8 mouse cellular contexts compared by ENCODE assay signal in genomic region chr11:22981984-22982757, GRCm38 (mm10). TPM values are rescaled to one million over a fixed set of nuclear protein-coding genes. Genes with fewer than 3 reads are reported as not detected.
DNase-seq lines count a peak whose midpoint lies in the region; ATAC-seq lines count a peak whose summit lies in the region.

Gene Gm28048, minus strand, starts transcription at chr11:22982090.
Gene Commd1, minus strand, starts transcription at chr11:22982382.

- peak within 1 kb of the TSS; percentile 96 for H3K27ac ChIP-seq in embryonic facial prominence, embryonic 14.5 days (replicated peaks; ENCODE audit: low read depth, low read length)
- peak within 1 kb of the TSS; percentile 98 for H3K27ac ChIP-seq in limb, embryonic 15.5 days

- no peaks in the 10 kb centered on the region for H3K27me3 ChIP-seq in embryonic facial prominence, embryonic 14.5 days (replicated peaks; ENCODE audit: control insufficient read depth, insufficient read depth, low read length)
- no peaks in the 10 kb centered on the region for H3K27me3 ChIP-seq in limb, embryonic 15.5 days

- H3K9ac ChIP-seq in embryonic facial prominence, embryonic 14.5 days (ENCODE audit: low read depth, low read length) = peak within 1 kb of the TSS; percentile 82
- H3K9ac ChIP-seq in limb, embryonic 15.5 days = peak within 1 kb of the TSS; percentile 53

- peaks cover 9% of the 10 kb centered on the region for H3K4me1 ChIP-seq in embryonic facial prominence, embryonic 14.5 days (ENCODE audit: control insufficient read depth, insufficient read depth, low read length)
- H3K4me1 ChIP-seq in limb, embryonic 15.5 days = peaks cover 15% of the 10 kb centered on the region

- peak within 1 kb of the TSS; percentile 75 for H3K4me3 ChIP-seq in embryonic facial prominence, embryonic 14.5 days (ENCODE audit: low read depth, low read length)
- peak within 1 kb of the TSS; percentile 72 for H3K4me3 ChIP-seq in limb, embryonic 15.5 days

- peaks cover 13% of the 10 kb centered on the region for H3K36me3 ChIP-seq in embryonic facial prominence, embryonic 14.5 days (ENCODE audit: control insufficient read depth, insufficient read depth, low read length)
- H3K36me3 ChIP-seq in limb, embryonic 15.5 days = peaks cover 17% of the 10 kb centered on the region

- peak; percentile 95 for ATAC-seq in embryonic facial prominence, embryonic 14.5 days (ENCODE audit: low read depth)
- peak; percentile 91 for ATAC-seq in limb, embryonic 15.5 days (ENCODE audit: insufficient number of reproducible peaks, low FRiP score, low TSS enrichment, low read depth)

- H3K9me3 ChIP-seq in embryonic facial prominence, embryonic 14.5 days (ENCODE audit: control insufficient read depth, low read length) = no peaks in the 10 kb centered on the region
- H3K9me3 ChIP-seq in limb, embryonic 15.5 days = no peaks in the 10 kb centered on the region

- H3K4me2 ChIP-seq in embryonic facial prominence, embryonic 14.5 days (ENCODE audit: low read depth, low read length) = peak within 1 kb of the TSS; percentile 76
- peak within 1 kb of the TSS; percentile 69 for H3K4me2 ChIP-seq in limb, embryonic 15.5 days

- DNase-seq in 3T3-L1 (ENCODE audit: low read depth, low spot score) = peak; percentile 90
- peak; percentile 91 to 95 for DNase-seq in adrenal gland, postnatal 4 days (ENCODE audit: low spot score in 2 of 2)
- peak; percentile 95 for DNase-seq in embryonic facial prominence, embryonic 14.5 days (ENCODE audit: low spot score)
- peak; percentile 96 for DNase-seq in heart, adult 8-10 months (ENCODE audit: low spot score)
- DNase-seq in kidney, adult 9 months = peak; percentile 96
- peak; percentile 85 to 91 for DNase-seq in monocyte, adult 2 months (ENCODE audit: low read depth in 1 of 2, low spot score in 2 of 2)
- DNase-seq in spleen, postnatal 36 days (ENCODE audit: low spot score in 2 of 2) = peak; percentile 92 to 93

- 2% methylated on average over 40 of the region's 42 CpGs for WGBS in embryonic facial prominence, embryonic 14.5 days
- WGBS in limb, embryonic 15.5 days = 3% methylated on average over 42 of the region's 42 CpGs

RNA-seq across cellular contexts. Expression of gene Gm28048, which starts in this region (rescaled TPM):
- total RNA-seq in adrenal gland, postnatal 4 days (2021) = 10 to 100 TPM; 45.7 to 50.1 TPM
- polyA plus RNA-seq in embryonic facial prominence, embryonic 14.5 days (2014; fragmentation: Nextera tagmentation; extraction: Ambion mirVana) = 13.6 and 15.0 TPM in 2 replicates
- total RNA-seq in heart, adult 8-10 months (2022) = 1 to 10 TPM; 2.4 to 7.1 (median 4.1) TPM
- polyA plus RNA-seq in limb, embryonic 15.5 days (2015; fragmentation: Nextera tagmentation; extraction: Ambion mirVana) = 9.8 and 12.5 TPM in 2 replicates

RNA-seq across cellular contexts. Expression of gene Commd1, which starts in this region (rescaled TPM):
- total RNA-seq in adrenal gland, postnatal 4 days (2021) = 100 to 1,000 TPM; 110 to 113 TPM
- polyA plus RNA-seq in embryonic facial prominence, embryonic 14.5 days (2014; fragmentation: Nextera tagmentation; extraction: Ambion mirVana) = 374 and 376 TPM in 2 replicates
- 100 to 1,000 TPM; 133 to 141 (median 141) TPM for total RNA-seq in heart, adult 8-10 months (2022)
- 322 and 348 TPM in 2 replicates for polyA plus RNA-seq in limb, embryonic 15.5 days (2015; fragmentation: Nextera tagmentation; extraction: Ambion mirVana)

Comparison
In these comparisons a context has a peak if more than half of its experiments do, and no peak if none do; other contexts are left out.
1. Peak in every context shown above with its lines: DNase-seq, ATAC-seq, H3K4me3 ChIP-seq and H3K27ac ChIP-seq.
2. RNA of gene Gm28048 (total RNA-seq): 45.7 to 50.1 TPM in adrenal gland, postnatal 4 days; 2.4 to 7.1 TPM in heart, adult 8-10 months; every median in the first group is over 4 times any median in the second.